Mouse (Mus musculus) CD4-positive, CD25-positive, alpha-beta regulatory T cell (primary cell): ENCODE results near the gene Rtl10. TPM values are rescaled to one million over a fixed set of nuclear protein-coding genes. Genes with fewer than 3 reads are reported as not detected.

ENCODE experiments used
- polyA plus RNA-seq: library from polyadenylated mRNA; unstranded; fragments of 100-300 nt; shearing (Covaris generic); gene quantifications from one replicate; pipeline ENCODE4 v1.2.1, GENCODE M21; 2017

The Rtl10 gene
- polyA plus RNA-seq, result 0.29 TPM

GRCm38 (mm10) chr16:18498558-18498990 lies at the start of gene Rtl10, which contains the start of gene Gnb1l:
Gene Rtl10 (plus strand): TSS chr16:18498901.
Gene Gnb1l (plus strand): TSS chr16:18498713.

Other genes with a start within 250 kb of the Rtl10 start
- not detected for gene Gm49776, start 240.6 kb upstream of the Rtl10 start, polyA plus RNA-seq
- 30.2 TPM for gene Dgcr8, start 209.7 kb upstream of the Rtl10 start, polyA plus RNA-seq
- 56.4 TPM for gene Tango2, start 150.8 kb upstream of the Rtl10 start, polyA plus RNA-seq
- gene Arvcf, start 150.7 kb upstream of the Rtl10 start, polyA plus RNA-seq, result 2.8 TPM
- gene Txnrd2, start 72.5 kb upstream of the Rtl10 start, polyA plus RNA-seq, result 37.7 TPM
- 58.4 TPM for gene Comt, start 72.0 kb upstream of the Rtl10 start, polyA plus RNA-seq
- 19.0 TPM for gene Gnb1l, start 188 bp upstream of the Rtl10 start, polyA plus RNA-seq
- gene Tbx1, start 91.8 kb downstream of the Rtl10 start, polyA plus RNA-seq, result 0.20 TPM
- gene Gp1bb, start 123.5 kb downstream of the Rtl10 start, polyA plus RNA-seq, result not detected
- 0.18 TPM for gene Gm49601, start 127.5 kb downstream of the Rtl10 start, polyA plus RNA-seq
- 0.53 TPM for gene Sept5, start 131.1 kb downstream of the Rtl10 start, polyA plus RNA-seq